Mouse (Mus musculus): ENCODE data around the gene Vmn1r158. TPM values are rescaled to one million over a fixed set of nuclear protein-coding genes. Genes with fewer than 3 reads are reported as not detected.
"Not testable (repeated sequence)": the region's sequence is repeated elsewhere in the genome, so short reads cannot be mapped to it uniquely, and the experiment has no call there.

The Vmn1r158 gene
- total RNA-seq (2014; rRNA removed) (not detected in 2 replicates), polyA plus RNA-seq (2015; fragmentation: Nextera tagmentation; extraction: Ambion mirVana) (not detected in 2 replicates)

- H3K4me2 ChIP-seq (ENCODE audit: low read depth, low read length); DNase-seq (ENCODE audit: low spot score); ATAC-seq; H3K36me3 ChIP-seq (ENCODE audit: insufficient read depth, low read length); H3K4me3 ChIP-seq (ENCODE audit: low read length); H3K9ac ChIP-seq (replicated peaks; ENCODE audit: low read length); H3K4me1 ChIP-seq (ENCODE audit: insufficient read depth, low read length); H3K9me3 ChIP-seq (ENCODE audit: low read length); H3K27ac ChIP-seq; H3K27me3 ChIP-seq (ENCODE audit: insufficient read depth, low read length): not testable (repeated sequence)
- WGBS: 58% methylated on average over 2 of the region's 2 CpGs
Observed at GRCm38 (mm10) chr7:22790682-22791081, at the start of gene Vmn1r158. Gene Vmn1r158, minus strand, starts transcription at chr7:22790782.

GRCm38 (mm10) chr7:22775981-22776380 lies 14.6 kb downstream of the Vmn1r158 start:
- not testable (repeated sequence) for H3K36me3 ChIP-seq (ENCODE audit: insufficient read depth, low read length); ATAC-seq; H3K4me1 ChIP-seq (ENCODE audit: insufficient read depth, low read length); H3K9ac ChIP-seq (replicated peaks; ENCODE audit: low read length); H3K4me2 ChIP-seq (ENCODE audit: low read depth, low read length); H3K4me3 ChIP-seq (ENCODE audit: low read length); H3K9me3 ChIP-seq (ENCODE audit: low read length); H3K27me3 ChIP-seq (ENCODE audit: insufficient read depth, low read length); DNase-seq (ENCODE audit: low spot score); H3K27ac ChIP-seq
- WGBS: 88% methylated on average over 1 of the region's 11 CpGs

- not testable (repeated sequence) for H3K27me3 ChIP-seq (ENCODE audit: insufficient read depth, low read length); H3K9ac ChIP-seq (replicated peaks; ENCODE audit: low read length); H3K9me3 ChIP-seq (ENCODE audit: low read length); H3K36me3 ChIP-seq (ENCODE audit: insufficient read depth, low read length); H3K27ac ChIP-seq; H3K4me3 ChIP-seq (ENCODE audit: low read length); H3K4me1 ChIP-seq (ENCODE audit: insufficient read depth, low read length); ATAC-seq; H3K4me2 ChIP-seq (ENCODE audit: low read depth, low read length); DNase-seq (ENCODE audit: low spot score)
- 37% methylated on average over 2 of the region's 3 CpGs for WGBS
Observed at GRCm38 (mm10) chr7:22761397-22761796, 29.2 kb downstream of the Vmn1r158 start, which contains the start of gene Vmn1r157. Gene Vmn1r157, plus strand, starts transcription at chr7:22761697.

Other genes with a start within 250 kb of the Vmn1r158 start
- not detected in 2 replicates for gene Gm4201, start 225.4 kb downstream of the Vmn1r158 start, total RNA-seq (2014; rRNA removed)
- not detected in 2 replicates for gene Gm4201, start 225.4 kb downstream of the Vmn1r158 start, polyA plus RNA-seq (2015; fragmentation: Nextera tagmentation; extraction: Ambion mirVana)
- gene Gm4565, start 202.7 kb downstream of the Vmn1r158 start, total RNA-seq (2014; rRNA removed): not detected in 2 replicates
- gene Gm4565, start 202.7 kb downstream of the Vmn1r158 start, polyA plus RNA-seq (2015; fragmentation: Nextera tagmentation; extraction: Ambion mirVana): not detected in 2 replicates
- not detected in 2 replicates for gene Vmn1r155, start 132.8 kb downstream of the Vmn1r158 start, total RNA-seq (2014; rRNA removed)
- not detected in 2 replicates for gene Vmn1r155, start 132.8 kb downstream of the Vmn1r158 start, polyA plus RNA-seq (2015; fragmentation: Nextera tagmentation; extraction: Ambion mirVana)
- not detected in 2 replicates for gene Gm8693, start 98.5 kb downstream of the Vmn1r158 start, total RNA-seq (2014; rRNA removed)
- gene Gm8693, start 98.5 kb downstream of the Vmn1r158 start, polyA plus RNA-seq (2015; fragmentation: Nextera tagmentation; extraction: Ambion mirVana): not detected in 2 replicates
- not detected in 2 replicates for gene Gm4567, start 71.1 kb downstream of the Vmn1r158 start, total RNA-seq (2014; rRNA removed)
- gene Gm4567, start 71.1 kb downstream of the Vmn1r158 start, polyA plus RNA-seq (2015; fragmentation: Nextera tagmentation; extraction: Ambion mirVana): not detected in 2 replicates
- not detected in 2 replicates for gene Vmn1r157, start 29.1 kb downstream of the Vmn1r158 start, total RNA-seq (2014; rRNA removed)
- gene Vmn1r157, start 29.1 kb downstream of the Vmn1r158 start, polyA plus RNA-seq (2015; fragmentation: Nextera tagmentation; extraction: Ambion mirVana): not detected in 2 replicates
- gene Vmn1r159, start 52.8 kb upstream of the Vmn1r158 start, total RNA-seq (2014; rRNA removed): not detected in 2 replicates
- gene Vmn1r159, start 52.8 kb upstream of the Vmn1r158 start, polyA plus RNA-seq (2015; fragmentation: Nextera tagmentation; extraction: Ambion mirVana): not detected in 2 replicates
- gene Vmn1r160, start 80.4 kb upstream of the Vmn1r158 start, total RNA-seq (2014; rRNA removed): not detected in 2 replicates
- not detected in 2 replicates for gene Vmn1r160, start 80.4 kb upstream of the Vmn1r158 start, polyA plus RNA-seq (2015; fragmentation: Nextera tagmentation; extraction: Ambion mirVana)
- gene Gm4214, start 193.9 kb upstream of the Vmn1r158 start, total RNA-seq (2014; rRNA removed): not detected in 2 replicates
- not detected in 2 replicates for gene Gm4214, start 193.9 kb upstream of the Vmn1r158 start, polyA plus RNA-seq (2015; fragmentation: Nextera tagmentation; extraction: Ambion mirVana)
- gene Gm4216, start 229.1 kb upstream of the Vmn1r158 start, total RNA-seq (2014; rRNA removed): not detected in 2 replicates
- not detected in 2 replicates for gene Gm4216, start 229.1 kb upstream of the Vmn1r158 start, polyA plus RNA-seq (2015; fragmentation: Nextera tagmentation; extraction: Ambion mirVana)

Measured in hindbrain, postnatal 0 days (tissue).